Mouse (Mus musculus) frontal cortex, postnatal 10 days (tissue): ENCODE data around the gene Pigs.

ENCODE experiments used
- DNase-seq, 2 experiments: peaks; one replicate each; pipeline ENCODE4 v3.0.0; 2022; ENCODE audit warnings: low spot score in 2 of 2, mixed read lengths in 1 of 2

Gene Pigs

GRCm38 (mm10) chr11:78337040-78337439 is 8.8 kb downstream of the Pigs start:
- DNase-seq = no peak

- DNase-seq = no peak
These were observed 13.5 kb downstream of the Pigs start for GRCm38 (mm10) chr11:78341702-78342101.

GRCm38 (mm10) chr11:78343381-78344327 is 15.4 kb downstream of the Pigs start, which contains the start of gene Unc119:
Gene Unc119, plus strand, starts transcription at chr11:78343482.
- DNase-seq = peak in 1 of 2 experiments; percentile 71

GRCm38 (mm10) chr11:78344328-78344889 is 16.2 kb downstream of the Pigs start:
- DNase-seq = no peak

- DNase-seq = no peak
These were observed 16.9 kb downstream of the Pigs start for GRCm38 (mm10) chr11:78344890-78345715.

GRCm38 (mm10) chr11:78345801-78346200 is 17.6 kb downstream of the Pigs start:
- DNase-seq = no peak

GRCm38 (mm10) chr11:78346326-78347069 is 18.3 kb downstream of the Pigs start:
- DNase-seq = no peak

- DNase-seq = peak in 1 of 2 experiments; percentile 46
These were observed 19.0 kb downstream of the Pigs start for GRCm38 (mm10) chr11:78347070-78347754.

- DNase-seq = no peak
These were observed 19.7 kb downstream of the Pigs start for GRCm38 (mm10) chr11:78347908-78348307.

- no peak for DNase-seq
These were observed 20.3 kb downstream of the Pigs start for GRCm38 (mm10) chr11:78348474-78348873.

- DNase-seq = no peak
These were observed 21.5 kb downstream of the Pigs start for GRCm38 (mm10) chr11:78349441-78350358.

- DNase-seq = no peak
These were observed 24.9 kb downstream of the Pigs start for GRCm38 (mm10) chr11:78353081-78353480.

GRCm38 (mm10) chr11:78354905-78355304 is 26.7 kb downstream of the Pigs start:
- no peak for DNase-seq

- DNase-seq = no peak
These were observed 27.4 kb downstream of the Pigs start for GRCm38 (mm10) chr11:78355471-78356238.

GRCm38 (mm10) chr11:78358330-78359007 is 30.3 kb downstream of the Pigs start:
- DNase-seq = no peak

- peak in 1 of 2 experiments; percentile 68 for DNase-seq
These were observed 32.0 kb downstream of the Pigs start for GRCm38 (mm10) chr11:78360125-78360788.

- no peak for DNase-seq
These were observed 32.5 kb downstream of the Pigs start for GRCm38 (mm10) chr11:78360789-78361131.
